Mouse (Mus musculus): ENCODE measurements around the gene Prpf6. TPM values are rescaled to one million over a fixed set of nuclear protein-coding genes. Genes with fewer than 3 reads are reported as not detected.

Prpf6 gene
- total RNA-seq (2017) = 65.7 to 104 TPM (median 96.6 TPM) in 3 replicates

DNA sequence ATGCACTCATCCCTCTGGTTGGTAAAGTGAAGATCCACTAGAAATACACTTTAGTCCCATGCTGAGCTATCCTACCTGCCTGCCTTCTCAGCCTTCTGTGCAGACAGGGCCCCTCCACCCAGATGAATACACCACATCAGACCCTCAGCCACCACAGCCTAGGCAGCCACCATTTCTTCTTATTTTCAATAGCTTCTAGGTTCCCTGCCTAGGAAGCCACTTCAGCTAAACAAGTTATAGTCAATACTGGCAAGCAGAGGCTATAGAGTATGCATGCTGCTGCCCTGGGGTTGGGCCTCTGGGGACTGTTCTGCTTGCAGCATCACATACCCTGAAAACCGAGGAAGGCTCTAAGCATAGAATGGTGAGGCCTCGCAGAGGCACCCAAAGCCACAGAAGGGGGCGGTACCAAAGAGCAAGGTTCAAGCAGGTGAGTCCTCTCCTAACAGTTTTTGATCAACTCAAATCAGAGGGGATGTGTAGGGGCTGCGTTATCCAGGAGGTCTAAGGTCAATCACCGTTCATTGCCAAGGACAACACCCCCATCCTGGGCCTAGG, at the start of gene Prpf6:
Gene Prpf6 (plus strand): TSS at position 341 of the 558 bp plus-strand sequence.
- no peak for ATAC-seq (replicated peaks; ENCODE audit: insufficient number of reproducible peaks, low FRiP score, low TSS enrichment, poor library complexity, severe bottlenecking)

DNA sequence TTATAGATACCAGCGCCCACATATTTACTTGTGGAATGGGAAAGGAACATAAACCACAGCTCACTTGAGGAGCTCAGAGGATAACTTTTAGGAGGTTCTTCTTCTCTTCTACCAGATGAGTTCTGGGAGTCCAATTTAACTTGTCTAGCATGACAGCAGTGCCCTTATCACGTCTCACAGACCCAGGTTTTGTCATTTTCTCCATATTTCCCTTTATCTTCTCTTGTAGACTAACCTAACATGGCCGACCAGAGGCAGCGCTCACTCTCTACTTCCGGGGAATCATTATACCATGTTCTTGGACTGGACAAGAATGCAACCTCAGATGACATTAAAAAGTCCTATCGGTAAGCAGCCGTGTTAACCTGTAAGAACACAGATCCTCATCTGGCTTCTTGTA, 45.5 kb upstream of the Prpf6 start:
- no peak for ATAC-seq (replicated peaks; ENCODE audit: insufficient number of reproducible peaks, low FRiP score, low TSS enrichment, poor library complexity, severe bottlenecking)

DNA sequence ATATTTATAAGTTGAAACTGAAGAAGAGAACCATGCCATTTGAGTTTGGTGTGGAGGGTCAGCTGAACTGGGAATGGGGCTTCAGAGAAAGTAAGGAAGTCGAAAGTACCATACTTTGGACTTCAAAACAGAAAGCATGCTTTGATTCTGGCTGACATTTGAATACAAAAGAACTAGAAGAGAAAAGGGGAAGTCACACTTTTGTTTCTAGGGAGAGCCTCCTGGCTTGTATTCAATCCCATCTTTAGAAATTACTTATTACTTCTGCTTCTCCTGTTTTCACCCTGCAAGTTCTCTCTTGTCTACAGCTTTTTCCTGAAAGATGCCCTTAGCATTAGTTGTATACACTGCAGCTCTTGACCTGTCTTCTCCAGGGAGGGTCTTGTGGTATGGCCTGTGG, 43.4 kb upstream of the Prpf6 start:
- ATAC-seq (replicated peaks; ENCODE audit: insufficient number of reproducible peaks, low FRiP score, low TSS enrichment, poor library complexity, severe bottlenecking) = no peak; the same call in 1 of the 2 replicates

DNA sequence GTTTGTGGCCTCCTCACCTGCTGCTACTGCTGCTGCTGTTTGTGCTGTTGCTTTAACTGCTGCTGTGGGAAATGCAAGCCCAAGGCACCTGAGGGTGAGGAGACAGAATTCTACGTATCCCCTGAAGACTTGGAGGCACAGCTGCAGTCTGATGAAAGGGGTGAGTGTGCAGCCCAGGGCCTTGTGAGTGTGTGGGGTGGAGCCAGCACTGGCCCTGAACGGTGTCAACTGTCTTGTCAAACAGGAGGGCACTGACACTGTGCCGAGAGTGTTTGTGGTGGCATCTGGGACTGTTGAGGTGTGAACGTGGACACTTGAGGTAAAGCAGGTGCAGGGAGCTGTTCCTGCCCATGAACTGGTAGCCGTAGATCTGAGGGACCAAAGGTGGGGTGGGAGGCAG, 43.0 kb upstream of the Prpf6 start:
- no peak for ATAC-seq (replicated peaks; ENCODE audit: insufficient number of reproducible peaks, low FRiP score, low TSS enrichment, poor library complexity, severe bottlenecking)

DNA sequence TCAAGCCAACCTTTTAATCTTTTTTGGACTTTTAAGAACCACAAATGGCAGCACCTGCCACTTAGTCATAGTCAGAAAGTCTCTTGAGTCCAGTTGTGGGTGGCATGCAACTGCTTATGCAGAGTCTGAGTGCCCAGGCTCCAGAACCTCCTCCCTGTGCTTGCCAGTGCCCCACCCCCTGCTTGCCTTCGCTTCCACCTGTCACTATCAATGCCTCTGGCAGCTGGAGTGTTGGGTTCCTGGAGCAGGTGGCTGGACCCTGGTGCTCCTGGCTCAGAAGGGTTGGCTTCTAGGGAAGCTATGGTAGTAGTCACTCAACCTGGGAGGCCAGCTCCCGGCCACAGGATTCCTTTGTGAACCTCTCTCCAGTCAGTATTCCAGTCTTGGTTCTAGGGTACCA, 41.4 kb upstream of the Prpf6 start:
- ATAC-seq (replicated peaks; ENCODE audit: insufficient number of reproducible peaks, low FRiP score, low TSS enrichment, poor library complexity, severe bottlenecking) = no peak

DNA sequence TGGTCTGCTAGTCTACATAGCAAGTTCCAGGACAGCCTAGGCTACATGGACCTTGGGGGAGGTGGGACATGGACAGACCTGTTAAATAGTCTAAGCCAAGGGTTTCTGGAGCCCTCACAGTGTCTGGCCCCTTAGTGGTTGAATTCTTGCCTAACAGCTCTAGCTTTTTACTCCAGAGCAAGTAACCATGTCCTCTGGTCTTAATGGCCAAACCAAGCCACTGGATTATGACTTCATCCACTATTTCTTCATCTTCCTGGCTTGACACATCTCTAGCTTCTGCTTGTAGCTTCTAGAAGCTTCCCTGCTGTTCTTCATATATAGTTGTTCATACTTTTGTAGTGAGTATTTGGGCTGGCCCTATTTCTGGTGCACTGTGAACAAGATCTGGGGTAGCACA, 37.9 kb upstream of the Prpf6 start:
- ATAC-seq (replicated peaks; ENCODE audit: insufficient number of reproducible peaks, low FRiP score, low TSS enrichment, poor library complexity, severe bottlenecking) = no peak

DNA sequence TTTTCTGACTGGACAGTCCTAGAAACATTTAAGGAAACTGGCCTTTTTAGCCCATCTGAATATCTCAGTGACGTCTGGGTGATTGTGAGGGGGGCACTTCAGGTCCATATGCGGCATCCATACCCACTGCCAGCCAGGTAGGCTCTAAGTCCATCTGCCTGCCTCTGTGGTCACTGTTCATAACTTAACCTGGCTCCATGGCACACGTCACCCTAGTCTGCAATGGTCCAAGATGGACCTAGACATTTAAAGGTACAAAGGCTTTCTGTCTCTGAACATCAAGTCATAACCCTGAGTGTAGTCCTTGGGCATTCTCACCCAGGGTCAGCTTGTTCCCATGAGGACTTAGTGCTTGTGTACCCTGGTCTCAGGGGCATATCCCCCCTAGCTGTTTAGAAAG, 24.3 kb upstream of the Prpf6 start:
- ATAC-seq (replicated peaks; ENCODE audit: insufficient number of reproducible peaks, low FRiP score, low TSS enrichment, poor library complexity, severe bottlenecking) = no peak

DNA sequence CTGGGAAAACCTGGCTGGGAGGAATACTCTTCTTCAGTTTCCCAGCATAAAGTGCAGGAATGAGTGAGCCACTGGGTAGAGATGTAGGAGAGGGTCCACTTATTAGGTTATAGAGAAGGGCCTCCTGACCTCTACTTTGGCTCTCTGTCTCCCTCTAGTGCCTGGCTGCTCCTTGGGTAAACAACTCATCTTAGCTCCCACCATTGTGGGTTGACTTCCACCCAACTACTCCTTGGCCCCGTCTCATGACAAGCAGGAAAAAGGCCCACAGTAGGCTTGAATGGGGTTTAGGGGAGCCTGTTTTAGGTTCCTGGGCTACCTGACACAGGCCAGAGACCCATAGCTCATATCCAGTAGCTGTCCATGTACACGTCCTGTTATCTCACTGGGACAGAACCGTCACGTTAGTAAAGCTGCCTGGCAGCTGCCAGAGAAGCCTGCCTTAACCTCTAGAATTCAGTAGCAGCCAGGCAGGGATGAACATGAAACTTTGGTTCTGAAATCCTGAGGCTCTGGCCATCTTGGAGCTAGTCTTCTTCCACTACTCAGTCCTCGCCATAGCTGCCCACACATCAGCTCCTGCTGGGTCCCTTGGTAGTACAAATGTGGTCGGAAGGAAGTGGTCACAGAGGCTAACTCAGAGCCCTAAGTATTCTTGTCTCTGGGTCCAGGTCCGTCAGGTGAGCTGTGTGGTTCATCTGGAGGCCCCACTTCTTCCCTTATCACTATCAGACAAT, 23.2 kb upstream of the Prpf6 start:
- no peak for ATAC-seq (replicated peaks; ENCODE audit: insufficient number of reproducible peaks, low FRiP score, low TSS enrichment, poor library complexity, severe bottlenecking)

DNA sequence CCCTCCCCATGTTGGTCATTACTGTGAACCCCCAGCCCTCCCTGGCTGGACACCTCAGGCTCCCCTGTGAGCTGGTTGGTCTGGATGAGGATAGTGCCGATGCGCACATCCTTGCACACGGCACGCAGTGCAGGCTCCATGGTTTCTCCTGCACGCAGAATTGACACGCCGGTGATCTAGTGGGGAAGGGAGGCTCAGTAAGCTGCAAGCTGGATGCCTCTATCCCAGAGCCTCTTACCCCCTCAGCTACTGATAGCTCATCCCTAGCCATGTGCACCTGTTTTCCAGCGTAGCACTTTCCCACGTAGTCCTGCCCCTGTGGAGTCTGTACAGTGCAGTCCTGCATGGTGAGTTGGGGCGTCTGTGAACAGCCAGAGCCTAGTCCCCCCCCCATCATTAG, 21.8 kb upstream of the Prpf6 start:
- ATAC-seq (replicated peaks; ENCODE audit: insufficient number of reproducible peaks, low FRiP score, low TSS enrichment, poor library complexity, severe bottlenecking) = no peak

DNA sequence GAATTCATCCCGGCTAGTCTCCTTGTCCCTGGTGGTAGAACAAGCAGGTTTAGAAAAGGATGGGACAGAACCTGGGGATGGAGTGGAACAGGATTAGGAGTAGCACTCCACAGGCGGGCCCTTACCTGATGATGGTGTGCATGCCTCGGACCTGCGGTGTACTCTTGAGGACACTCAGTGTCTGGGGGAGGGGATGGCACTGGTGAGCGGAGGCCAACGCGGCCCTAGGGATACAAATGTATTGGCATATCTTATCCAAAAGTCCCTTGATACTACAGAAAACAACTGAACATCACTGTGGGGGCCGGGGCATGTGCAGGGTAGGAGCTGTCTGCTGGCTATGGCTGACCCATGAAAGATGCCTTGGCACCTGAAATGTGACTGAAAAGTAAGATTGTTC, 21.3 kb upstream of the Prpf6 start:
- ATAC-seq (replicated peaks; ENCODE audit: insufficient number of reproducible peaks, low FRiP score, low TSS enrichment, poor library complexity, severe bottlenecking) = no peak

DNA sequence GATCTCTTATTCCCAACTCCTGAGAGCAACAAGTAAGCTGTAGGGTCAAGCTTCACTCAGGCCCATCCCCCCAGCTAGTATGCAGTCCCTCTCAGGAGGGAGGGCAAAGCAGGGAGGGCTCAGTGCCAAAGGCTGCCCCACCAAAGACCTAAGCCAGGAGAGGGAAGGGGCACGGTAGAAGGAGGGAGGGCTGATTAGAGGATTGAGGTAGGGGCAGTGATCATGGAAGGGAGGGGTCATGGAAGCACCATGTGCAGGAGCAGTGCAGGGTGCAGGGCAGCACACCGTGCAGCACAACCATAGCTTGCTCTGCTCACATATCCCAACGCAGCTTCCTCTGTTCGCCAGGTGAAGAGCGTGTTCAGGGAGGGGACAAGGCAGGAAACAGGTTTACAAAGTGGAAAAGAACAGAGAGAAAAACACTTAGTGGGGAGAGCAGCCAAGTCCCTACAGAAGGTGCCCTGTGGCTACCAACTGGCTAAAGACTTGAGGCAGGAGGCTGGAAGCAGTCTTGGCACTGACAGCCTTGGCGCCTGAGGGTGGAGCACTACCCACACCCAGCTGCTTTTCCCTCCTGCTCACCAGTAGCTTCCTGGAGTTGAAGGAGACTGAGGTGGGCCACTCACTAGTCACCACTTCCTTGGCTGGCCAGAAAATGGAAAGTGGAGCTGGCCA, 20.6 kb upstream of the Prpf6 start:
- no peak for ATAC-seq (replicated peaks; ENCODE audit: insufficient number of reproducible peaks, low FRiP score, low TSS enrichment, poor library complexity, severe bottlenecking)

DNA sequence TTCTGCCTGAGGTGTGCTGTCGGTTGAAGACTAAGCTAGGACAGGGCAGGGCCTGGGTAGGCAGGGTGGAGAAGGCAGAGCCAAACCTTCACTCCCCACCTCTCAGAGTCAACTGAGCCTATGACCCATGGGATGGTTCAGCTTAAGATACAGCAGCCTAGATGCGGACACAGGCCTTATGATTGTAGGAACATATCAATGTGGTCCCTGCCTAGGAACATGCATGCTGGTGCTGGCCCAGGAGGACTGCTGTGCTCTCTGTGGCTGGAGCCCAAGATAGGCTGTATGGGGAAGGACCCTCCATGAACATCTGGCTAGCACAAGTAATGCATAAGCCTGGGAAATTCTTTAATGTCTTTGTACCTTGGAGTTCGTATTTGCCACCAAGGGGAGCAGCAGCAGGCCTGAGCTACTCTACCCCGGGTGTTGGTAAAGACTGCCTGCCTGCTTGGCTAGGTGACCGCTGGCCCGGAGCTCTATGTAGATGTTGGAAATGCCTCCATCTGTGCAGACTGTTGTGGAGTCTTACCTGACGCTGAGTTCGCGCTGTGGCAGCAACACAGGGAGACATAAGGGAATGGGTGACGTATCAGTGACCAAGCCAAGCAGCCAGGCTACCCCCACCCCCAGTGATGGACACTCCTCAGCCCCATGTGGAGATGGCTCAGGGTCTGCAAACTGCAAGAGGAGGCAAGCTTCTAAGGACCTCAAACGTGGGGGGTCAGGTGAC, 19.6 kb upstream of the Prpf6 start:
- no peak for ATAC-seq (replicated peaks; ENCODE audit: insufficient number of reproducible peaks, low FRiP score, low TSS enrichment, poor library complexity, severe bottlenecking)

DNA sequence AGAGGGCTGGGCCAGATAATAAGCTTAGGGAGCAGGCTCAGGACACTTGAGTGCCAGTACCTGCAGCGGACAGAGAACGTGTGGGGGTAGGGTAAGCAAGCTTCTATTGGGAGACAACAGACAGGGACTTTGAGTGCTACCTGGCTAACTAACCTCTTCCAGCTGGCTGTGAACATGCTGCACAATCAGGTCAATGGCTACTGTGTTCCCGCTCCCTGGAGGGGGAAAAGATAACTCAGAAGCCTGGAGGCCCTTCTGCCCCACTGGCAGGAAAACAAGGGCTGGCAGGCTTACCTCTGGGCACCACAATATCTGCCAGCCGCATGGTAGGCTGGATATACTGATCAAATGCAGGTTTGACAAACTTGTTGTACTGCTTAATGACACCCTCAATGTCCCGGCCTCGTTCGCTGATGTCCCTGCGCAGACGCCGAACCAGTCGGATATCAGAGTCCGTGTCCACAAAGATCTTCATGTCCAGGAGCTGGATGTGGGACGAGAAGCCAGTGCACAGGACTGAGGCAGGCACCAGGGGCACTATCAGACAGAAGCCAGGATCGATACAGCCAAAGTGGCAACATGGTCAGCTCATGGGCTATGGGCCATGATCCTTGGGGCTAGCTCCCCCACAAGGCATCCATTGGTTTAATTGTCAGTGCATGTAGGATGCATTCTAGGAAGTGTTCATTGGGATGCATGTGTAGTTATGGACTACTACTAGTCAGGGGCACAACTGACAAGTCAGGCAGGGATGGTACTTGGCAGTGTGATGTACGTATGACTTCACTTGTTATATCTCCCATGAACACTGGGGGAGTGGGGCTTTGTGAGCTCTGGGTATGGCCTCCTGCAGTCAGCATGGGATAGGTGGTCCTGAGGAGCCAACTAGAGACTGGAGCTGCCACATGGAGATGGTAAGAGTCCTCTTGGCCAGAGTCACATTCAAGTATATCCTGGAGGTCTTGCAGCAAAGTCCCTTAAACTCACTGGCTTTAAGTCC, 18.4 kb upstream of the Prpf6 start:
- no peak for ATAC-seq (replicated peaks; ENCODE audit: insufficient number of reproducible peaks, low FRiP score, low TSS enrichment, poor library complexity, severe bottlenecking)

DNA sequence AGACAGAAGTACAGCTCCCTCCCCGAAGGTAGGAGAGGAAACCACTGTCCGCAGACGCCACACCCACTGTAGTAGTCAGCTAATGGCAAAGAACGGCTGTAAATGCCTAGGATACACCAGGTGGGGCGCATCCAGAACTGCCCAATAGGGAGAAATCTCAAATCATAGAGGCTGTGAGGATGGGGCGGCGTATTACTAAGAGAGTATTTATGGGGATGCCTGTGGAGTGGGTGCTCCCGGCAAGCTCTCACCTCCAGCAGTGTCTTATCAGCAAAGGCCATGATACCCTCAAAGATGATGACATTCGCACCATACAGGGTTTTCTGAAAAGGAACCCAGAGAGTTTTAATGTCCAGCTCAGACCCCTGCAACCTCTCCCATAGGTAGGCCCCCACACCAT, 17.7 kb upstream of the Prpf6 start:
- ATAC-seq (replicated peaks; ENCODE audit: insufficient number of reproducible peaks, low FRiP score, low TSS enrichment, poor library complexity, severe bottlenecking) = no peak

DNA sequence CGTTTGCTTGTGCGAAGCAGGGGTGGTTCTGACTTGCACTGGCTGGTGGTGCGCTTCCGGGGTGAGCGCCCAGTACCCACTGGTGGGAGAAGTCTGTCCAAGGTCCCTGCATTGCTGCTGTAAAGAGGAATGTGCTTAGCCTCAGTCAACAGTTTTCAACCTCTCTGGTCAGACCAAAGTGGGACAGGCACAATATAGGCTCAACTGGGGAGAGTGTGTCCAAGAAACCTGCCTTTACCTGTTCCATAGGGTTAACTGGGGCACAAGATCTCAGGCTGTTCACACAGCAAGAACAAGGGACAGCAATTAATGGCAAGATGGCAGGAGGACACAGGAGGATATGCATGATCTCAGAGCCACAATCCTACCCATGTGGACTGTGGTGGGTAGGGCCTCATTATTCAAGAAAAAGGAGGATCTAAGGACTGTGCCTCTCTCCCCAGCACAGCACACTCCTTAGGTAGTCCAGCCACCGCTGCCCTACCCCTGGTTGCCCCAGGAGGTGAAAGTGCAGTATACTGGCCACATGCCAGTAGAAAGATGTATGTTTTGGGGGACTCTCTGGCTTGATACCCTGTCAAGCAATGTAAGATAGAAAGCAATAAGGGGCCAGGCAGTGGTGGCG, 16.6 kb upstream of the Prpf6 start:
- no peak for ATAC-seq (replicated peaks; ENCODE audit: insufficient number of reproducible peaks, low FRiP score, low TSS enrichment, poor library complexity, severe bottlenecking)

DNA sequence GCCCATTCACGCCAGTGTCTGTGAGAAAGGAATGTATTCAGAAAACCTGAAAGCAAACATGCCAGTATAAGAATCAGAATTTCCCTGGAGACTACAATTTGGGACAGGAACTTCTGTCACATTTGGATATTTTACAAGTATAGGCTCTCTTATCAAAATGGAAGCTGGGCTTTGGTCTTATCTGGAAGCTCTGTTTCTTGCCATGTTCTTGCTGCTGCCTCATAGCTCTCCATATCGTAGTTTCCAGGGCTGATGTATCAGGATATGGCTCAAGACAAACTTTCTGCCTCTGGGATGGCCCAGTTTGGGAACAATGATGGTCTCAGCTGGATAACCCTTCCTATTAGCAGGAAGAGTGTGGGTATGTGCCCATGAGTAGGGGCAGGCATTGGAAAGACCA, 15.1 kb upstream of the Prpf6 start:
- ATAC-seq (replicated peaks; ENCODE audit: insufficient number of reproducible peaks, low FRiP score, low TSS enrichment, poor library complexity, severe bottlenecking) = no peak

DNA sequence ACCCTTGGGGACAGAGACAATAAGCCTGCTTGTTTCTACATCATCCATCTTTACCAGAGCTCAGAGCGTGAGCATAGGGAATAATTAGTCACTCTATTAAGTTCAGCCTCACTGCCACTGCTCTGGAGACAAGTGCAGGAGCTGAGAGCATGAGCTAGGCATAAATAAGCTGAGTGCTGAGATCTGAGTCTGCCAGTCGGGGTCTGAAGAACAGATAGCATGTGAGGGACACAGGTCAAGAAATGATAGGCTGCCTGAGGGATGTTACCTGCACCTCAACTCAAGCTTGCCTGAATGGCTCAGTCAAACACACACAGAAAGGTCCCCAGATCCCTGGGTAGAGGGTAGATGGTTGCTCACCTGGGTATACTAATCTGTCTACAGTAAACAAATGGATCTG, 14.5 kb upstream of the Prpf6 start:
- ATAC-seq (replicated peaks; ENCODE audit: insufficient number of reproducible peaks, low FRiP score, low TSS enrichment, poor library complexity, severe bottlenecking) = no peak

DNA sequence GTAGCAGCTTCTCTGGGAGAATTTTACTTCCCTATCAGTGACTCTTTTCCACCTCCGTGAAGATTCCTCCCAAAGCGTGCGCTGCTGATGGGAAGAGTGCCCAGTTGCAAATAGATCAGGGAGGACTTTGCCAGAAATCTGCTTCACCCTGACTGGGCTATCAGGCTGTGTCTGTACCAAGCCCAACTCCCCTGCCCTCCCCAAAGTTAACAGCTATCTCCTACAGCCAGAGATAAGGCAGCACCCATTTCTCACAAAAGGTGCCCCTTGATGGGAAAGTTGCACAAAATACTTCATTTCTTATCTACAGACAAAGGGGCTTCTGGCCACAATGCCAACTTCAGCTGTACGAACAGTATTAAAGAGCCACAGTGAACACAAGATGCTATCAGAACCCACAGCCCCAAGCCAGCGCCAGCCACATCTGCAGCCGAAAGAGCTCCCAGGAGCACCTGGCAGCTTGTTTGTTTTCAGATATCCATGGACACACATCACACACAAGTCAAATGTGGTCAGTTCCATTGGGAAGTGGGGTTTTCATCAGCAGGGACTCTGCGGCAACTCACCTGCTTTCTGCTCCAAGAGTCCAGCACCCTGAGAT, 13.6 kb upstream of the Prpf6 start:
- ATAC-seq (replicated peaks; ENCODE audit: insufficient number of reproducible peaks, low FRiP score, low TSS enrichment, poor library complexity, severe bottlenecking) = no peak
